Mouse (Mus musculus) ES-E14 (cell line): Measurements from ENCODE around the gene Lyst. TPM values are rescaled to one million over a fixed set of nuclear protein-coding genes. Genes with fewer than 3 reads are reported as not detected.

Experiments
- DNase-seq: peaks from one replicate; pipeline ENCODE4 v3.0.0-alpha.2; 2013; ENCODE audit warnings: low read depth, low spot score
- H3K27ac ChIP-seq: 2 replicates; pipeline ENCODE4 v1.5.1; 2012; ENCODE audit warnings: low read depth, mild to moderate bottlenecking, low read length, moderate library complexity, mixed read lengths; ENCODE audit not compliant: poor library complexity, insufficient read depth, severe bottlenecking
- H3K36me3 ChIP-seq: 2 replicates; pipeline ENCODE4 v1.6.1; 2012; ENCODE audit warnings: mild to moderate bottlenecking, low read length, moderate library complexity, mixed read lengths; ENCODE audit not compliant: control insufficient read depth, poor library complexity, insufficient read depth, severe bottlenecking
- H3K4me1 ChIP-seq, 2 experiments: fragments of 150-350 bp in 1 of 2; sonication (generic) in 1 of 2; 2 replicates each; pipeline ENCODE4 v1.6.1; 2012; ENCODE audit warnings: low read length in 2 of 2, mild to moderate bottlenecking in 1 of 2, mixed read lengths in 1 of 2; ENCODE audit not compliant: control insufficient read depth in 2 of 2, insufficient read depth in 2 of 2, poor library complexity in 1 of 2
- H3K4me3 ChIP-seq, 2 experiments: fragments of 150-350 bp in 1 of 2; sonication (generic) in 1 of 2; 2 replicates each; pipeline ENCODE4 v1.5.1; 2012; ENCODE audit warnings: low read length in 2 of 2, low read depth in 1 of 2, mild to moderate bottlenecking in 1 of 2, mixed read lengths in 1 of 2; ENCODE audit not compliant: insufficient read depth in 1 of 2, poor library complexity in 1 of 2, severe bottlenecking in 1 of 2
- H3K9ac ChIP-seq: 2 replicates; pipeline ENCODE4 v1.6.1; 2012; ENCODE audit warnings: low read depth, mild to moderate bottlenecking, low read length, mixed read lengths; ENCODE audit not compliant: poor library complexity, insufficient read depth, severe bottlenecking
- H3K9me3 ChIP-seq: fragments of 150-350 bp; sonication (generic); 2 replicates; pipeline ENCODE4 v1.6.1; 2012; ENCODE audit warnings: low read depth, mild to moderate bottlenecking, low read length; ENCODE audit not compliant: control insufficient read depth, insufficient read depth
- CHD2 ChIP-seq: IDR thresholded peaks from 2 replicates; pipeline ENCODE4 v1.6.1; 2014; ENCODE audit warnings: mild to moderate bottlenecking, low read depth, low read length, inconsistent platforms
- HCFC1 ChIP-seq: IDR thresholded peaks from 2 replicates; pipeline ENCODE4 v1.6.1; 2012; ENCODE audit warnings: low read length, inconsistent platforms, borderline replicate concordance; ENCODE audit not compliant: insufficient read depth
- MAFK ChIP-seq: IDR thresholded peaks from 2 replicates; pipeline ENCODE4 v1.6.1; 2014; ENCODE audit warnings: mild to moderate bottlenecking, low read depth, low read length, inconsistent platforms; ENCODE audit not compliant: insufficient read depth
- ZC3H11A ChIP-seq: IDR thresholded peaks from 2 replicates; pipeline ENCODE4 v1.6.1; 2012; ENCODE audit warnings: low read depth, mild to moderate bottlenecking, inconsistent platforms, low read length, borderline replicate concordance
- ZNF384 ChIP-seq: IDR thresholded peaks from 2 replicates; pipeline ENCODE4 v1.6.1; 2012; ENCODE audit warnings: low read depth, low read length, inconsistent platforms
- in situ Hi-C, 2 experiments: fragments of 600-800 bp; cut with MboI; formaldehyde crosslinking; loops; one replicate each; pipeline ENCODE4 v1.15.1; 2025; ENCODE audit warnings: low sequenced_read_pairs in 2 of 2, inconsistent platforms in 1 of 2; ENCODE audit not compliant: unreplicated experiment in 2 of 2
- total RNA-seq: library from RNA; depleted of rRNA; stranded (reverse); fragments of 300-350 nt; gene quantifications from 2 replicates; pipeline ENCODE4 v1.2.3, GENCODE M21; 2012

The Lyst gene
- total RNA-seq, 1 experiment = 11.7 TPM

DNA sequence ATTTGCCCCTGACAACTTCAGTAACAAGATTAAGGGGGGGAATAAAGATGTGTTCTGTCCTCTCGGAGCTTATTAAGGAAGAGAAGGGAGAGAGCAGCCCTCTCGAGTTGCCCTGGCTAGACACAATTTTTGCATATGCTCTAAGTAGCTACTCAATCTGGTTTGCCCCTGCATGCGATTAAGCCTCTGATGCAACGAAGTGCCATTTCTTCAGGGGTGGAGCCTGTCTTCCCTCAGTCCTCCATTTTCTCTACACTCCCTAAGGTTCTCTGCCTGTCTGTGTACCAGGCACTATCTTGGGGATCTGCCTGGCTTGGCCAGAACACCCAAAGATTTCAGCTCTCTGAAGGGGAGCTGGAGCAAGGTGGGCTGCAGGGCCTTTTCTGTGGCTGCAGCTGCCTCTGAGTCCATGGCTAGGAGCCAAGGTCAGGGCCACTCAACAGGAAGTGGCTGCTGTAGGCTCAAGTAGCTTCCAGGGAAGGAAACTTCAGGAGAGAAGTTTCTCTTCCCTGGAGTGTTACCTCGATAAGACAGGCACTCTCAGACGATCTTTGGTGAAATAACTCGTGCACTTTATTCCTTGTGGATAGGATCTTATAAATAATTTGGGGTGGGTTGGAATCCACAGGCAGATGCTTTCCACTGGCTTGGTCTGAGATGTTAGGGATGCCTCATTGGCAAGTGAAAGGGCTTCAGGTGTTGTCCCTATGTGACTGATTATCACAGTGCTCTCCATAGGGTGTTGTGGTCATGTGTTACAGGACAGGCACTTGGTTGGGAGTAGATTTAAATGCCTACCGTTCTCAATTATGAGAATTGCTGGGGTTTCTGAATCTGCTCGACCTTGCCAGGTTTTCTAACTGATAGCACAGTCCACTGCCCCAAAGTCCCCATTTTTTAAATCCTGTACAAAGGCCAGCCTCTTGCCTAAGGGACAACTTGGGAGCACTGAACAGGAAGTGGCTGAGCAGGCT is 40.2 kb upstream of the Lyst start:
- in situ Hi-C loops = no loop called here

DNA sequence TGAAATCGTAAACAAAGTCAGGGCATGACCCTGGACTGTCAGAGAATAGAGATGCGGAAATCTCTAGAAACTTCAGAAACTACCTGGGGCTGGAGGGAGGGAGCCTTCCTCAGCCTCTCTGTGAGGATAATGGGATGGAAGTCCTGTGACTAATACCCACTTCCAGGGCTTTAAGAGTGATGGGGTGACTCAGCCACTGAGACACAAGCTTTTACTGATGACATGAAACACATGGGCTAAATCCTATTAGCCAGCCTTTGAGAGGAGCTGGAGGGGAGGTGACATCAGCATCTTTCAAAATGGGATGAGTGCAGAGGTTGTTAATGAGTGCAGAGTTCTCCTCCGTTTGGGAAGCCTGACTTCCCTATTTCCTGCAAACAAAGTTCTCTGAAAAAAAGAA is 38.2 kb upstream of the Lyst start:
- no peak for DNase-seq
- TF ChIP-seq HCFC1 (no peak), ZNF384 (no peak), ZC3H11A (no peak), CHD2 (no peak), MAFK (no peak)
- in situ Hi-C loops = no loop called here

More for the DNA sequence above, 40.2 kb upstream of the Lyst start:
- no peaks in the 10 kb centered on the region for H3K4me1 ChIP-seq
- TF ChIP-seq ZC3H11A (no peak), HCFC1 (no peak), ZNF384 (no peak), MAFK (no peak), CHD2 (no peak)
- H3K4me3 ChIP-seq = no peak overlapping the region
- no peaks in the 10 kb centered on the region for H3K9me3 ChIP-seq
- no peak for DNase-seq
- H3K36me3 ChIP-seq = no peaks in the 10 kb centered on the region
- H3K27ac ChIP-seq = no peak overlapping the region
- no peak overlapping the region for H3K9ac ChIP-seq

DNA sequence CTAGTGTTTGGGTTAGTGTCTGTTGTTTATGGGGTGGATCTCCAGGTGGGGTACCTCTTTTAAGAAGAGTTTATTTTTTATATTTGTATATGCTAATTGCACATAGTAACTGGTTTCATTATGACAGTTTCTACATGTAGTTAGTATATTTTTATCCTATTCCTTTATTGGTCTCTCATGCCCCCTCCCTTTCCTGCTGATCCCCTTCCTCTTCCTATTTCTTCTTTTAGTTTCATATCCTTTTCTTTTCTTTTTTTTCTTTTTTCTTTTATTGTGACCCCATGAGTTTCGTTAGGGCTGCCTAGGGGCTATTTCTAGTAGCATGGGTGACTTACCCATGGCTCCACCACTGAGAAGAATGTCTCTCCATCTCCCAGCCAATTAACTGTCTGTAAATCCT is 36.5 kb upstream of the Lyst start:
- no peak overlapping the region for H3K4me3 ChIP-seq
- no peak for TF ChIP-seq ZNF384
- TF ChIP-seq ZC3H11A = no peak
- TF ChIP-seq MAFK = no peak
- no peak for TF ChIP-seq CHD2
- no peak for TF ChIP-seq HCFC1
- no peaks in the 10 kb centered on the region for H3K9me3 ChIP-seq
- no peaks in the 10 kb centered on the region for H3K36me3 ChIP-seq
- no peaks in the 10 kb centered on the region for H3K4me1 ChIP-seq
- H3K27ac ChIP-seq = no peak overlapping the region
- in situ Hi-C loops = no loop called here
- H3K9ac ChIP-seq = no peak overlapping the region
- no peak for DNase-seq

More for the DNA sequence above, 38.2 kb upstream of the Lyst start:
- Histone ChIP-seq H3K4me1 (no peaks in the 10 kb centered on the region), H3K9ac (no peak overlapping the region), H3K9me3 (no peaks in the 10 kb centered on the region), H3K4me3 (no peak overlapping the region), H3K36me3 (no peaks in the 10 kb centered on the region), H3K27ac (no peak overlapping the region)

DNA sequence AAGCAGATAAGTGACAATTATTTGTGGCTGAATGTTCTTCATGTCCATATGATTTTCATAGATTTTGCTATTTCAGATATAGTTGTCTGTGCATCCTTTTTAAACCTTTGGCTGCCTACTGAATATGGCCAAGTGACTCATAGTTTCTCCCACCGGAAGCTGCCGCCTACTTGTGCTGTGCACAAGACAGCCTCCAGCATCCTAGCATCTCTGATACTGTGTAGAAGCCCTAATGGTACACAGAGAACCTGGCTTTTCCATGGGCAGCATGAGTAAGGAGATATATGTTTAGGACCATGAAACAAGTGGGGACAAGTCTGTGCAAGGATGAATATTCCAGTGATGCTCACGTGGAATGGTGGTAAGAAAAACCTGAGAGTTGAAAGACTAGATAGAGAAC is 35.0 kb upstream of the Lyst start:
- Histone ChIP-seq H3K4me3 (no peak overlapping the region), H3K9ac (no peak overlapping the region), H3K4me1 (no peaks in the 10 kb centered on the region), H3K27ac (no peak overlapping the region), H3K36me3 (no peaks in the 10 kb centered on the region), H3K9me3 (no peaks in the 10 kb centered on the region)
- in situ Hi-C loops = no loop called here
- DNase-seq = no peak
- TF ChIP-seq ZC3H11A (no peak), ZNF384 (no peak), HCFC1 (no peak), MAFK (no peak), CHD2 (no peak)
